Mouse (Mus musculus) thymus, adult 2 months (tissue): Measurements from ENCODE around the gene Prr5. TPM values are rescaled to one million over a fixed set of nuclear protein-coding genes. Genes with fewer than 3 reads are reported as not detected.

Source experiments
- DNase-seq: peaks from one replicate; pipeline ENCODE4 v3.0.0; 2021
- H3K27ac ChIP-seq: fragments of 200-500 bp; 2 replicates; pipeline ENCODE4 v1.5.1; 2012; ENCODE audit warnings: low read length, control low read depth; ENCODE audit not compliant: control insufficient read depth, insufficient read depth
- H3K27me3 ChIP-seq: fragments of 200-500 bp; 2 replicates; pipeline ENCODE4 v1.6.1; 2012; ENCODE audit warnings: mild to moderate bottlenecking, low read length, moderate library complexity, mixed read lengths; ENCODE audit not compliant: control insufficient read depth, insufficient read depth
- H3K36me3 ChIP-seq: fragments of 200-500 bp; 2 replicates; pipeline ENCODE4 v1.6.1; 2012; ENCODE audit warnings: mild to moderate bottlenecking, low read length, moderate library complexity; ENCODE audit not compliant: control insufficient read depth, insufficient read depth
- H3K4me1 ChIP-seq: fragments of 200-500 bp; replicated peaks from 2 replicates; pipeline ENCODE4 v1.6.1; 2012; ENCODE audit warnings: low read length; ENCODE audit not compliant: control insufficient read depth, insufficient read depth
- H3K4me3 ChIP-seq: fragments of 200-500 bp; 2 replicates; pipeline ENCODE4 v1.5.1; 2012; ENCODE audit warnings: mild to moderate bottlenecking, low read length, control low read depth, moderate library complexity; ENCODE audit not compliant: control insufficient read depth, insufficient read depth
- CTCF ChIP-seq: fragments of 200-500 bp; IDR thresholded peaks from 2 replicates; pipeline ENCODE4 v1.5.1; 2012; ENCODE audit warnings: mild to moderate bottlenecking, control low read depth, low read length, moderate library complexity, borderline replicate concordance; ENCODE audit not compliant: control insufficient read depth, poor library complexity, insufficient read depth; ENCODE audit errors: extremely low read depth
- POLR2A ChIP-seq: fragments of 200-500 bp; IDR thresholded peaks from 2 replicates; pipeline ENCODE4 v1.6.1; 2012; ENCODE audit warnings: mild to moderate bottlenecking, low read length, control low read depth, moderate library complexity; ENCODE audit not compliant: control insufficient read depth, poor library complexity, insufficient read depth; ENCODE audit errors: extremely low read depth
- WGBS: fragments of 180-500 bp; shearing (Covaris S2); methylation state at CpG from one replicate; pipeline ENCODE4 v1.1.7; 2018; 5-methylcytosine and 5-hydroxymethylcytosine counted together
- polyA plus RNA-seq: library from polyadenylated mRNA; depleted of rRNA; stranded (reverse); fragments of >200 nt; gene quantifications from 2 replicates; pipeline ENCODE4 v1.2.3, GENCODE M21; 2012

Gene Prr5
- polyA plus RNA-seq, 1 experiment: 9.0 TPM

DNA sequence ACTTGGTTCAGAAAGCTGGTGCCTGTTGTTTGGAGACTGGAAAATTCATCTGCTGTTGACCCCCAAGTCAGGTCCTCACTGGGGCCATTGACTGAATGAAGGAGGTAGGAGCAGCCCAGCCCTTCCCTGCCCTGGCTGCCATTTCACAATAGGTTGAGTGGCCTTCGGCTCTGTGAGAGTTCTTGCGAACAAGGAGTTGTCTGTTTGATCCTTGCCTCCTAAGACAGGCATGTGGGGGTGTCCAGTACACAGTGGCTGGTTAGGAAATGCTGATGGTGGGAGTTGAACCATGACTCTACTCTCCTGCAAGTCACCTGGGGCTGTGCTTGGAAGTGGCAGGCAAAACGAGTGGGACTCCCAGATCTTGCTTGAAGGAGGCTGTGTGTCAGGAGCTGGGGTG lies 10.4 kb downstream of the Prr5 start:
- peaks cover 12% of the 10 kb centered on the region for H3K4me1 ChIP-seq
- no peaks in the 10 kb centered on the region; the same call in 1 of the 2 replicates for H3K27me3 ChIP-seq
- WGBS: 90% methylated on average over 3 of the region's 3 CpGs
- no peak for DNase-seq
- TF ChIP-seq CTCF: no peak
- TF ChIP-seq POLR2A: no peak
- no peak overlapping the region for H3K27ac ChIP-seq
- H3K36me3 ChIP-seq: no peaks in the 10 kb centered on the region
- no peak overlapping the region for H3K4me3 ChIP-seq

DNA sequence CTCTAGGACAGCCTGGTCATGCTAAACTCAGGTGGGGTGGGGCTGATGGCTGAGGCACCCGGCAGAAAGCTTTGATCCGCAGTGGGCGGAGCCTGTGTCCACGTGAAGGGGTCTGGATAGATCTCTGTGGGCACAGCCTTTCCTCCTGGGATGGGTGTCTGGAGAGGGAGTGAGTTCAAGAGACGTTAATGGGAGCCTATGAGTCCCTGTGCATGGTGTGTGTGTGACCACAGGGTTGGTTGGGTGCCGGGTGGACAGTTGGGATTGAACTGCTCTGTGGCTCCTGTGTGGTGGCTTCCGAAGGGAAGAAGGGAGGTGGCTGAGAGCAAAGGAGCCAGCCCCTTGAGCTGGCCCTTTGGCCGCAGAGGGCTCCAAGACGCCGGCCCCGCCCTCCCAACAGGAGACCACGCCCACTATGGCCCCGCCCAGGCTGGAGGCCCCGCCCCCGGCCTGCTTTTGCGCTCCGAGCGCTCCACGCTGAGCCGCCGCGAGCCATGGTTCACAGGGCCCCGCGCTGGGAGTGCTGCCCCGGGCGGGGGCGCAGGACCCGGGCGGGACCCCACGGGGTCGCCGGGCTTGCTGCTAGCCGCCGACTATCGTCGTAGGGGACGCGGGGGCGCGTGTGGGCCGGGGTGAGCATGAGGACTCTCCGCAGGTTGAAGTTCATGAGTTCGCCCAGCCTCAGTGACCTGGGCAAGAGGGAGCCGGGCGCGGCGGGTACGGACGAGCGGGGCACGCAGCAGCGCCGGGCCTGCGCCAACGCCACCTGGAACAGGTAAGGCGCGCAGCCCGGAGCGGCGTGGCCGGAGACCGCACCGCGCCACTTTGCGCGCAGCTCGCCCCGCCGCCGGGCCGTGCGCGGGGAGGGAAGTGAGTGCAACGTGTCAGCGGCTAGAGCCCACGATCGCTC lies 11.4 kb downstream of the Prr5 start:
- TF ChIP-seq POLR2A (no peak), CTCF (no peak)
- H3K4me3 ChIP-seq: peak overlapping the region; percentile 50
- no peak overlapping the region for H3K27ac ChIP-seq
- DNase-seq: peak; percentile 64
- WGBS: 2% methylated on average over 77 of the region's 77 CpGs
- H3K36me3 ChIP-seq: no peaks in the 10 kb centered on the region
- H3K4me1 ChIP-seq: peaks cover 19% of the 10 kb centered on the region
- H3K27me3 ChIP-seq: no peaks in the 10 kb centered on the region; the same call in 1 of the 2 replicates

DNA sequence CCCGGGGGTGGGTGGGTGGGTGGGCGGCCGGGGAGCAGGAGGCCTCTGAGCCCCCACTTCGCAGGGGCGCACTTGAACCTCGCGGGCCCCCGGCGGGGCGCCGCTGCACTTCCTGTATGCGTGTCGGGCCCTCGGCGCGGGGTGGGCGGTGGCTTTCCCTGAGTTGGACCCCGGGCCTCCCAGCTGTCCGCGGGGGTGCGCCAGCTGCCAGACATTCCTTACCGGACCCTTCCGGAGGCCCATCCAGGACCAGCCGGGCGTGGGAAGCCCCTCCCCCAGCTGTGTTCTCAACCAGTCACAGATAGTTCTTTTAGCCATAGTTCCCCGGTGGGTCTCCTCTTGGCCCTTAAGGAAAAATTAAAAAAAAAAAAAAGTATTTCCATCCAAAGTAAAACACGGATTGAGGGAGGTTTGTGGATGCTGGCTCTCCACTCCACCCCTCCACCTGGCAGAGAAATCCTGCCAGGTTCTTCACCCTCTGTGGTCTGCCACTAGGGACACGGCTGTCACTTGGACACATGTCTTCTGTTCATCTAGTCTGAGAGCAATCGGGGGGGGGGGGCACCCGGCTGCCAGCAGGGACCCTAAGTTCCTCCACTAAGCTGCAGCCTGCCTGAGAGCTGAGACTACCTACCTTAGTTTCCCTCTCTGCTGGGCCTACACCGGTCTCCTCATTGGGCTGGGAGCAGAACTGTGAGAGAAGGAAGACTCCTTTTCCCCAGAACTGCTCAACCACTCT lies 12.2 kb downstream of the Prr5 start:
- TF ChIP-seq POLR2A (no peak), CTCF (no peak)
- 3% methylated on average over 31 of the region's 31 CpGs for WGBS
- no peak overlapping the region for H3K27ac ChIP-seq

DNA sequence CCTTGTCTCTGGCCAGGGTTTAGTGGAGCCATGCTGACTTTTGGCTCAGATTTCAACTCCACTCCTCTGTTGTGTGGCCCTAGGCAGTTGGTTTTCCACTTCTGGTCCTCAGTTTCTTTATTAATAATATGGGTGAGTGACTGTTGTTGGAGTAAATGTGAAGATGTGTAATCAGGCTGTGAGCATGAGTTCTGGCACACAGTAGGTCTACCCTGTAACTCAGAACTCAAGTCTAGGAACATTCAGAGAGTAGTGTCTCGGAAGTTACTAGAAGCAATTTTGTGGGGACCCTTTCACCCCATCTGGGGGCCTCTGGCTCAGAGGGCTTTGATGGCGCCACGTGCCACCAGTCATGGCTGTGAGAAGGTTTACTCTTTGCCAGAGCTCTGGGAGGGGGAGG lies 12.8 kb downstream of the Prr5 start:
- Histone ChIP-seq H3K4me3 (no peak overlapping the region), H3K36me3 (no peaks in the 10 kb centered on the region), H3K27me3 (no peaks in the 10 kb centered on the region; the same call in 1 of the 2 replicates), H3K27ac (no peak overlapping the region), H3K4me1 (peaks cover 21% of the 10 kb centered on the region)
- 42% methylated on average over 3 of the region's 3 CpGs for WGBS
- no peak for DNase-seq
- TF ChIP-seq CTCF: no peak
- no peak for TF ChIP-seq POLR2A

More for the DNA sequence above, 12.2 kb downstream of the Prr5 start:
- Histone ChIP-seq H3K36me3 (no peaks in the 10 kb centered on the region), H3K4me1 (peaks cover 21% of the 10 kb centered on the region), H3K27me3 (no peaks in the 10 kb centered on the region; the same call in 1 of the 2 replicates), H3K4me3 (peak overlapping the region; percentile 50)
- peak; percentile 13 for DNase-seq

DNA sequence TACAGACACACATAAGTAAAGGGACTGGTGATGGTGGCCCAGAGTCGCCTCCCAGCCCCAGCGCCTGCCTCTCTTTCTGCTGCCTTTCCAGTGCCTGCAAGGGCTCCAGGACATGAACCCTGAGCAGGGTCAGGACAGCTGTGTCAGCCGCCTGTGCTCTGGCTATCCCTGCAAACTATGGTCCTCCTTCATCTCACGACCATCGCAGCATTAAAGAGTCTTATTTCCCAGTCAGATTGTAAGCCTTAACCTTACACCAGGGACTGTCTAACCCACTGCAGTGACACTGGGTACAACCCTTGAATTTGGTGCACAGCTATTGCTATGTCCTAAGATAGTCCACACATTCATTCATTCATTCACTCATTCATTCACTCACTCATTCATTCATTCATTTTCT lies 13.4 kb downstream of the Prr5 start:
- DNase-seq: no peak
- Histone ChIP-seq H3K27ac (no peak overlapping the region), H3K27me3 (no peaks in the 10 kb centered on the region; the same call in 1 of the 2 replicates), H3K4me3 (no peak overlapping the region), H3K36me3 (no peaks in the 10 kb centered on the region), H3K4me1 (peaks cover 21% of the 10 kb centered on the region)
- TF ChIP-seq POLR2A (no peak), CTCF (no peak)
- WGBS: 88% methylated on average over 5 of the region's 5 CpGs

DNA sequence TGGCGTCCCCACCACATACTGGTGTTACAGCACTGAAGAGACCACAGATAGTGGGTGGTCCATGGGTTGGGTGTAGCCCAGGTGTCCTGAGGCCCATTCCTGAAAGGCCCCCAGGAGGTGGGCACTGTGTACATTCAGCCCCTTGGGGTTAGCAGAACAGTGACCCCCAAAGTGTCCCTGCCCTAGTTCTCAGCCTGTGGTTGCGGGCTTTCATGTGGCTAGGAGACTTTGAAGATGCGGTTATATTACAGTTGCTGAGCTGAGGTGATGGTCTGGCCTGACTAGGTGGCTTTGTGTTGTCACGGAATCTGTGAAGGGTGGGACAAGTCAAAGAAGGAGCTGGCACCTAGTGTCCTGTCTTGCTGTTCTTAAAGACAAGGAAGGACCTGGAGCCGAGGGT lies 15.1 kb downstream of the Prr5 start:
- Histone ChIP-seq H3K36me3 (no peaks in the 10 kb centered on the region), H3K27me3 (no peaks in the 10 kb centered on the region; the same call in 1 of the 2 replicates), H3K27ac (no peak overlapping the region), H3K4me3 (no peak overlapping the region), H3K4me1 (peaks cover 21% of the 10 kb centered on the region)
- TF ChIP-seq POLR2A (no peak), CTCF (no peak)
- no peak for DNase-seq
- WGBS: 4% methylated on average over 5 of the region's 5 CpGs
